Mouse (Mus musculus): ENCODE data around the gene Ngef.

DNA sequence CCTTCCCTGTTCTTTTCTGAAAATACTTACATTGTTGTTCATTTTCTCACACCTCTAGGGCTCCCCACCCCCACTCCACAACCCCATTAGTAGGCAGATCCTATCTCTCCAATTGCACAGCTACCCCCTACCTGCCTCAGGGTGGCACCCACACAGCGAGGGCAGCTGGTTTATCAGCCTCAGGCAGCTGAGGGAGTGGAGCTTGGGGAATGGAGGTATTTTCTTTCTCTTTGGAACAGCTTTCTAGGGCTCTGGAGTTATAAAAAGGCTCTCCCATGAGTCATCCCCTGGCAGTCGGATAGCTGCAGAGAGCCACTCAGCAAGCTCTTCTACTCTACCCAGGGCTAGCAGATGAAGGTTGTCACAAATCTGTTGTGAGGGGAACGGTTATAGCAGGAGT is 20.6 kb upstream of the Ngef start:
- TF ChIP-seq CTCF (IDR thresholded peaks at IDR 0.05; ENCODE audit: control insufficient read depth, insufficient read depth, low read length): no peak
- TF ChIP-seq POLR2A (IDR thresholded peaks at IDR 0.05; ENCODE audit: borderline replicate concordance, control insufficient read depth, low read depth, low read length): no peak
